9 mouse cellular contexts compared by ENCODE assay signal in genomic region chr3:104791017-104791416, GRCm38 (mm10). TPM values are rescaled to one million over a fixed set of nuclear protein-coding genes. Genes with fewer than 3 reads are reported as not detected.
DNase-seq lines count a peak whose midpoint lies in the region; ATAC-seq lines count a peak whose summit lies in the region.
"Had no signal": no experiment of that assay in that cellular context is flagged by ENCODE, and none has a peak within 500 bp of the region (broad histone marks: within the 10 kb centered on the region; RNA-seq: fewer than 3 reads in every experiment).

No protein-coding gene starts in this region.

- peak overlapping the region; percentile 65; the same call in 1 of the 2 replicates for H3K27ac ChIP-seq in kidney, embryonic 14.5 days (ENCODE audit: low read depth, low read length)
- peak overlapping the region; percentile 89 for H3K27ac ChIP-seq in embryonic facial prominence, embryonic 12.5 days
- peak overlapping the region; percentile 10; the same call in 1 of the 2 replicates for H3K27ac ChIP-seq in hindbrain, embryonic 14.5 days
- H3K27ac ChIP-seq in midbrain, embryonic 14.5 days (replicated peaks; ENCODE audit: low read depth, low read length): no peak overlapping the region

- H3K27me3 ChIP-seq in kidney, embryonic 14.5 days (ENCODE audit: control insufficient read depth, insufficient read depth, low read length): no peaks in the 10 kb centered on the region
- H3K27me3 ChIP-seq in embryonic facial prominence, embryonic 12.5 days: 0 out of 2 replicates have a peak, but pooled peaks cover under 1% of the 10 kb centered on the region
- H3K27me3 ChIP-seq in hindbrain, embryonic 14.5 days (ENCODE audit: control insufficient read depth, insufficient read depth, low read length): 0 out of 2 replicates have a peak, but pooled peaks cover 5% of the 10 kb centered on the region
- 0 out of 2 replicates have a peak, but pooled peaks cover 5% of the 10 kb centered on the region for H3K27me3 ChIP-seq in midbrain, embryonic 14.5 days (ENCODE audit: control insufficient read depth, insufficient read depth, low read length)
- H3K27me3 ChIP-seq: CH12.LX had no signal

- H3K9me3 ChIP-seq in kidney, embryonic 14.5 days (ENCODE audit: control insufficient read depth, low read length): no peaks in the 10 kb centered on the region
- no peaks in the 10 kb centered on the region for H3K9me3 ChIP-seq in embryonic facial prominence, embryonic 12.5 days
- no peaks in the 10 kb centered on the region for H3K9me3 ChIP-seq in hindbrain, embryonic 14.5 days (ENCODE audit: control insufficient read depth, low read length)
- H3K9me3 ChIP-seq in midbrain, embryonic 14.5 days (ENCODE audit: control insufficient read depth, low read length): no peaks in the 10 kb centered on the region

- ATAC-seq in kidney, embryonic 14.5 days (ENCODE audit: low FRiP score, low TSS enrichment): no peak
- ATAC-seq in embryonic facial prominence, embryonic 12.5 days (ENCODE audit: insufficient number of reproducible peaks, insufficient read depth, low FRiP score, low TSS enrichment): no peak
- no peak for ATAC-seq in hindbrain, embryonic 14.5 days (ENCODE audit: low FRiP score)
- no peak for ATAC-seq in midbrain, embryonic 14.5 days (ENCODE audit: low FRiP score, low TSS enrichment)

- H3K4me3 ChIP-seq in kidney, embryonic 14.5 days (ENCODE audit: low read length): peak overlapping the region; percentile 53
- peak overlapping the region; percentile 59 for H3K4me3 ChIP-seq in embryonic facial prominence, embryonic 12.5 days
- H3K4me3 ChIP-seq in hindbrain, embryonic 14.5 days (replicated peaks; ENCODE audit: low read length): no peak overlapping the region; the same call in 1 of the 2 replicates
- H3K4me3 ChIP-seq in midbrain, embryonic 14.5 days (replicated peaks; ENCODE audit: low read depth, low read length): no peak overlapping the region

- no peak for DNase-seq in kidney, adult 18-20 months
- DNase-seq in hindbrain, embryonic 14.5 days (ENCODE audit: low spot score): no peak
- DNase-seq in midbrain, embryonic 14.5 days: no peak
- no peak for DNase-seq in natural killer cell, adult 2 months (ENCODE audit: low spot score in 2 of 2)
- no peak for DNase-seq in gastrocnemius, postnatal 14 days
- DNase-seq in adrenal gland, adult (ENCODE audit: inconsistent age in 2 of 2, low spot score in 1 of 2): no peak

- H3K4me1 ChIP-seq in kidney, embryonic 14.5 days (ENCODE audit: control insufficient read depth, insufficient read depth, low read length): peaks cover 57% of the 10 kb centered on the region
- peaks cover 63% of the 10 kb centered on the region for H3K4me1 ChIP-seq in embryonic facial prominence, embryonic 12.5 days
- H3K4me1 ChIP-seq in hindbrain, embryonic 14.5 days (replicated peaks; ENCODE audit: control insufficient read depth, insufficient read depth, low read length): peaks cover 17% of the 10 kb centered on the region; the same call in 1 of the 2 replicates
- H3K4me1 ChIP-seq in midbrain, embryonic 14.5 days (ENCODE audit: control insufficient read depth, insufficient read depth, low read length): peaks cover 11% of the 10 kb centered on the region

- 19% methylated on average over 4 of the region's 4 CpGs for WGBS in kidney, embryonic 14.5 days
- 7% methylated on average over 4 of the region's 4 CpGs for WGBS in embryonic facial prominence, embryonic 12.5 days
- WGBS in hindbrain, embryonic 14.5 days: 18% methylated on average over 4 of the region's 4 CpGs
- WGBS in midbrain, embryonic 14.5 days: 26% methylated on average over 4 of the region's 4 CpGs

- intact Hi-C loops in gastrocnemius, postnatal 14 days (cut with DNase I; ENCODE audit: low total_unique reads): loop anchor here (5.0 kb wide), 1 partner anchor 71 kb away; the partner anchor contains the start of genes Capza1 and St7l

- peak overlapping the region; percentile 79; the same call in 1 of the 2 replicates for H3K9ac ChIP-seq in kidney, embryonic 14.5 days (ENCODE audit: low read depth, low read length)
- peak overlapping the region; percentile 68 for H3K9ac ChIP-seq in embryonic facial prominence, embryonic 12.5 days
- H3K9ac ChIP-seq in hindbrain, embryonic 14.5 days: 0 out of 2 replicates have a peak overlapping the region, but pooled peaks have one; percentile 14
- no peak overlapping the region for H3K9ac ChIP-seq in midbrain, embryonic 14.5 days (replicated peaks; ENCODE audit: low read length)

- peak overlapping the region; percentile 83 for H3K4me2 ChIP-seq in kidney, embryonic 14.5 days (replicated peaks; ENCODE audit: low read depth, low read length)
- peak overlapping the region; percentile 88 for H3K4me2 ChIP-seq in embryonic facial prominence, embryonic 12.5 days (replicated peaks)
- peak overlapping the region; percentile 94 for H3K4me2 ChIP-seq in hindbrain, embryonic 14.5 days (replicated peaks)
- peak overlapping the region; percentile 96 for H3K4me2 ChIP-seq in midbrain, embryonic 14.5 days (ENCODE audit: low read length)

- H3K36me3 ChIP-seq in kidney, embryonic 14.5 days (ENCODE audit: control insufficient read depth, insufficient read depth, low read length): peaks cover 39% of the 10 kb centered on the region
- H3K36me3 ChIP-seq in embryonic facial prominence, embryonic 12.5 days: peaks cover 29% of the 10 kb centered on the region
- H3K36me3 ChIP-seq in hindbrain, embryonic 14.5 days (replicated peaks; ENCODE audit: control insufficient read depth, insufficient read depth): no peaks in the 10 kb centered on the region
- peaks cover 3% of the 10 kb centered on the region; the same call in 1 of the 2 replicates for H3K36me3 ChIP-seq in midbrain, embryonic 14.5 days (ENCODE audit: control insufficient read depth, insufficient read depth, low read length)

RNA-seq across cellular contexts. Expression of gene Rhoc, which starts 2.8 kb away (rescaled TPM):
- polyA plus RNA-seq in kidney, embryonic 14.5 days (2014; fragmentation: Nextera tagmentation; extraction: Ambion mirVana): 110 and 127 TPM in 2 replicates
- polyA plus RNA-seq in embryonic facial prominence, embryonic 12.5 days (2016; fragmentation: Nextera tagmentation; extraction: Ambion mirVana): 156 and 157 TPM in 2 replicates
- polyA plus RNA-seq in hindbrain, embryonic 14.5 days (2014; fragmentation: Nextera tagmentation; extraction: Ambion mirVana): 57.7 and 59.6 TPM in 2 replicates
- polyA plus RNA-seq in midbrain, embryonic 14.5 days (2014; fragmentation: Nextera tagmentation; extraction: Ambion mirVana): 30.9 and 40.2 TPM in 2 replicates
- total RNA-seq in gastrocnemius, postnatal 14 days (2021): 10 to 100 TPM; 59.8 to 78.3 TPM

RNA-seq across cellular contexts. Expression of gene Fam19a3, which starts 9.4 kb away (rescaled TPM):
- polyA plus RNA-seq in kidney, embryonic 14.5 days (2014; fragmentation: Nextera tagmentation; extraction: Ambion mirVana): 0.09 and 0.24 TPM in 2 replicates
- polyA plus RNA-seq in embryonic facial prominence, embryonic 12.5 days (2016; fragmentation: Nextera tagmentation; extraction: Ambion mirVana): 0.08 and 0.18 TPM in 2 replicates
- polyA plus RNA-seq in hindbrain, embryonic 14.5 days (2014; fragmentation: Nextera tagmentation; extraction: Ambion mirVana): 0.04 and 0.07 TPM in 2 replicates
- polyA plus RNA-seq in midbrain, embryonic 14.5 days (2014; fragmentation: Nextera tagmentation; extraction: Ambion mirVana): 0.05 TPM in 1 of 2 replicates, not detected in the other
- 1 to 10 TPM; 3.2 to 4.0 TPM for total RNA-seq in gastrocnemius, postnatal 14 days (2021)

RNA-seq across cellular contexts. Expression of gene Ppm1j, which starts 10.2 kb away (rescaled TPM):
- polyA plus RNA-seq in kidney, embryonic 14.5 days (2014; fragmentation: Nextera tagmentation; extraction: Ambion mirVana): 3.5 and 5.3 TPM in 2 replicates
- 3.5 and 3.9 TPM in 2 replicates for polyA plus RNA-seq in embryonic facial prominence, embryonic 12.5 days (2016; fragmentation: Nextera tagmentation; extraction: Ambion mirVana)
- 0.59 and 1.3 TPM in 2 replicates for polyA plus RNA-seq in hindbrain, embryonic 14.5 days (2014; fragmentation: Nextera tagmentation; extraction: Ambion mirVana)
- polyA plus RNA-seq in midbrain, embryonic 14.5 days (2014; fragmentation: Nextera tagmentation; extraction: Ambion mirVana): 0.50 and 0.68 TPM in 2 replicates
- 10 to 100 TPM; 34.7 to 37.9 TPM for total RNA-seq in gastrocnemius, postnatal 14 days (2021)

RNA-seq across cellular contexts. Expression of gene Mov10, which starts 27.3 kb away (rescaled TPM):
- polyA plus RNA-seq in kidney, embryonic 14.5 days (2014; fragmentation: Nextera tagmentation; extraction: Ambion mirVana): 36.3 and 51.8 TPM in 2 replicates
- 70.8 and 73.8 TPM in 2 replicates for polyA plus RNA-seq in embryonic facial prominence, embryonic 12.5 days (2016; fragmentation: Nextera tagmentation; extraction: Ambion mirVana)
- 6.8 and 7.8 TPM in 2 replicates for polyA plus RNA-seq in hindbrain, embryonic 14.5 days (2014; fragmentation: Nextera tagmentation; extraction: Ambion mirVana)
- polyA plus RNA-seq in midbrain, embryonic 14.5 days (2014; fragmentation: Nextera tagmentation; extraction: Ambion mirVana): 3.6 and 6.6 TPM in 2 replicates
- total RNA-seq in gastrocnemius, postnatal 14 days (2021): 1 to 10 TPM; 3.0 to 4.8 TPM

Comparison
In these comparisons a context has a peak if more than half of its experiments do, and no peak if none do; other contexts are left out.
1. H3K4me3 ChIP-seq: peak in kidney, embryonic 14.5 days (single experiment) and embryonic facial prominence, embryonic 12.5 days (single experiment); none in hindbrain, embryonic 14.5 days (single experiment) and midbrain, embryonic 14.5 days (single experiment).
2. Peak in every context shown above with its lines, with median percentiles within 50 percentile points of each other: H3K4me2 ChIP-seq.